Mouse (Mus musculus): ENCODE measurements around the gene Fcrl5. TPM values are rescaled to one million over a fixed set of nuclear protein-coding genes. Genes with fewer than 3 reads are reported as not detected.
A peak's percentile ranks its signal among the peaks of the same experiment; 100 is the strongest.

Gene Fcrl5
- total RNA-seq (2014; fragmentation: Nextera tagmentation) (not detected in 2 replicates), total RNA-seq (2017) (0.11 TPM in 1 of 2 replicates, not detected in the other), polyA plus RNA-seq (2012) (not detected in 2 replicates)

GRCm38 (mm10) chr3:87435479-87435878, at the start of gene Fcrl5:
Fcrl5 (plus strand) TSS chr3:87435773.
- Histone ChIP-seq H3K4me3 (ENCODE audit: low read depth, low read length) (no peak within 1 kb of the TSS), H3K36me3 (replicated peaks) (no peaks in the 10 kb centered on the region), H3K9me3 (replicated peaks) (no peaks in the 10 kb centered on the region), H3K4me1 (ENCODE audit: insufficient read depth, low read depth, low read length) (no peaks in the 10 kb centered on the region), H3K27me3 (ENCODE audit: insufficient read depth, low read length) (0 out of 2 replicates have a peak, but pooled peaks cover 3% of the 10 kb centered on the region)
- no peak for TF ChIP-seq GATA2 (IDR thresholded peaks at IDR 0.05; ENCODE audit: borderline replicate concordance, low read depth, low read length)
- no peak for TF ChIP-seq CTCF (IDR thresholded peaks at IDR 0.05; ENCODE audit: low read depth, low read length)
- TF ChIP-seq POLR2AphosphoS5 (IDR thresholded peaks at IDR 0.05; ENCODE audit: insufficient replicate concordance, low read depth, low read length) = no peak
- ATAC-seq (ENCODE audit: extremely low read depth, insufficient number of reproducible peaks, low FRiP score, poor library complexity, severe bottlenecking) = no peak
- no peak for DNase-seq (ENCODE audit: low spot score)

GRCm38 (mm10) chr3:87390935-87391334, 44.6 kb upstream of the Fcrl5 start:
- ATAC-seq (ENCODE audit: extremely low read depth, insufficient number of reproducible peaks, low FRiP score, poor library complexity, severe bottlenecking) (no peak), DNase-seq (ENCODE audit: low spot score) (no peak)
- Histone ChIP-seq H3K36me3 (replicated peaks) (no peaks in the 10 kb centered on the region), H3K27me3 (ENCODE audit: insufficient read depth, low read length) (peaks cover 5% of the 10 kb centered on the region; the same call in 1 of the 2 replicates), H3K4me1 (ENCODE audit: insufficient read depth, low read depth, low read length) (no peaks in the 10 kb centered on the region), H3K9me3 (replicated peaks) (no peaks in the 10 kb centered on the region), H3K4me3 (ENCODE audit: low read depth, low read length) (no peak overlapping the region)
- TF ChIP-seq POLR2AphosphoS5 (IDR thresholded peaks at IDR 0.05; ENCODE audit: insufficient replicate concordance, low read depth, low read length) (no peak), TAL1 (conservative IDR thresholded peaks at IDR 0.05; ENCODE audit: low read depth, low read length) (no peak), GATA2 (IDR thresholded peaks at IDR 0.05; ENCODE audit: borderline replicate concordance, low read depth, low read length) (no peak), CTCF (IDR thresholded peaks at IDR 0.05; ENCODE audit: low read depth, low read length) (no peak), GATA1 (IDR thresholded peaks at IDR 0.05; ENCODE audit: borderline replicate concordance, low read length) (no peak)

- Histone ChIP-seq H3K4me3 (ENCODE audit: low read depth, low read length) (no peak overlapping the region), H3K36me3 (replicated peaks) (no peaks in the 10 kb centered on the region), H3K27me3 (ENCODE audit: insufficient read depth, low read length) (peaks cover 3% of the 10 kb centered on the region; the same call in 1 of the 2 replicates), H3K4me1 (ENCODE audit: insufficient read depth, low read depth, low read length) (no peaks in the 10 kb centered on the region), H3K9me3 (replicated peaks) (no peaks in the 10 kb centered on the region)
- no peak for TF ChIP-seq POLR2AphosphoS5 (IDR thresholded peaks at IDR 0.05; ENCODE audit: insufficient replicate concordance, low read depth, low read length)
- no peak for TF ChIP-seq CTCF (IDR thresholded peaks at IDR 0.05; ENCODE audit: low read depth, low read length)
- TF ChIP-seq TAL1 (conservative IDR thresholded peaks at IDR 0.05; ENCODE audit: low read depth, low read length) = no peak
- TF ChIP-seq GATA1 (IDR thresholded peaks at IDR 0.05; ENCODE audit: borderline replicate concordance, low read length) = no peak
- no peak for TF ChIP-seq GATA2 (IDR thresholded peaks at IDR 0.05; ENCODE audit: borderline replicate concordance, low read depth, low read length)
- DNase-seq (ENCODE audit: low spot score) = no peak
- no peak for ATAC-seq (ENCODE audit: extremely low read depth, insufficient number of reproducible peaks, low FRiP score, poor library complexity, severe bottlenecking)
Observed at GRCm38 (mm10) chr3:87398809-87399208, 36.8 kb upstream of the Fcrl5 start.

- DNase-seq (ENCODE audit: low spot score) (no peak), ATAC-seq (ENCODE audit: extremely low read depth, insufficient number of reproducible peaks, low FRiP score, poor library complexity, severe bottlenecking) (no peak)
Observed at GRCm38 (mm10) chr3:87399906-87400305, 35.7 kb upstream of the Fcrl5 start.

GRCm38 (mm10) chr3:87401321-87401720, 34.3 kb upstream of the Fcrl5 start:
- no peak for DNase-seq (ENCODE audit: low spot score)
- Histone ChIP-seq H3K9me3 (replicated peaks) (no peaks in the 10 kb centered on the region), H3K36me3 (replicated peaks) (no peaks in the 10 kb centered on the region), H3K4me1 (ENCODE audit: insufficient read depth, low read depth, low read length) (no peaks in the 10 kb centered on the region), H3K27me3 (ENCODE audit: insufficient read depth, low read length) (peaks cover 3% of the 10 kb centered on the region; the same call in 1 of the 2 replicates), H3K4me3 (ENCODE audit: low read depth, low read length) (no peak overlapping the region)
- TF ChIP-seq TAL1 (conservative IDR thresholded peaks at IDR 0.05; ENCODE audit: low read depth, low read length) (no peak), GATA2 (IDR thresholded peaks at IDR 0.05; ENCODE audit: borderline replicate concordance, low read depth, low read length) (no peak), CTCF (IDR thresholded peaks at IDR 0.05; ENCODE audit: low read depth, low read length) (no peak), GATA1 (IDR thresholded peaks at IDR 0.05; ENCODE audit: borderline replicate concordance, low read length) (no peak), POLR2AphosphoS5 (IDR thresholded peaks at IDR 0.05; ENCODE audit: insufficient replicate concordance, low read depth, low read length) (no peak)
- ATAC-seq (ENCODE audit: extremely low read depth, insufficient number of reproducible peaks, low FRiP score, poor library complexity, severe bottlenecking) = no peak

More at GRCm38 (mm10) chr3:87399906-87400305, 35.7 kb upstream of the Fcrl5 start:
- no peak overlapping the region for H3K4me3 ChIP-seq (ENCODE audit: low read depth, low read length)
- no peaks in the 10 kb centered on the region for H3K36me3 ChIP-seq (replicated peaks)
- TF ChIP-seq GATA2 (IDR thresholded peaks at IDR 0.05; ENCODE audit: borderline replicate concordance, low read depth, low read length) (no peak), GATA1 (IDR thresholded peaks at IDR 0.05; ENCODE audit: borderline replicate concordance, low read length) (no peak), TAL1 (conservative IDR thresholded peaks at IDR 0.05; ENCODE audit: low read depth, low read length) (no peak), POLR2AphosphoS5 (IDR thresholded peaks at IDR 0.05; ENCODE audit: insufficient replicate concordance, low read depth, low read length) (no peak), CTCF (IDR thresholded peaks at IDR 0.05; ENCODE audit: low read depth, low read length) (no peak)
- H3K4me1 ChIP-seq (ENCODE audit: insufficient read depth, low read depth, low read length) = no peaks in the 10 kb centered on the region
- peaks cover 3% of the 10 kb centered on the region; the same call in 1 of the 2 replicates for H3K27me3 ChIP-seq (ENCODE audit: insufficient read depth, low read length)
- no peaks in the 10 kb centered on the region for H3K9me3 ChIP-seq (replicated peaks)

GRCm38 (mm10) chr3:87408171-87408570, 27.4 kb upstream of the Fcrl5 start:
- DNase-seq (ENCODE audit: low spot score) = no peak
- ATAC-seq (ENCODE audit: extremely low read depth, insufficient number of reproducible peaks, low FRiP score, poor library complexity, severe bottlenecking) = no peak
- H3K4me3 ChIP-seq (ENCODE audit: low read depth, low read length) = no peak overlapping the region
- peaks cover 3% of the 10 kb centered on the region for H3K9me3 ChIP-seq (replicated peaks)
- no peaks in the 10 kb centered on the region for H3K36me3 ChIP-seq (replicated peaks)
- peaks cover 10% of the 10 kb centered on the region for H3K4me1 ChIP-seq (ENCODE audit: insufficient read depth, low read depth, low read length)
- TF ChIP-seq TAL1 (conservative IDR thresholded peaks at IDR 0.05; ENCODE audit: low read depth, low read length) (no peak), GATA2 (IDR thresholded peaks at IDR 0.05; ENCODE audit: borderline replicate concordance, low read depth, low read length) (no peak), GATA1 (IDR thresholded peaks at IDR 0.05; ENCODE audit: borderline replicate concordance, low read length) (no peak), CTCF (IDR thresholded peaks at IDR 0.05; ENCODE audit: low read depth, low read length) (0 out of 2 replicates have a peak, but pooled peaks have one; percentile 18), POLR2AphosphoS5 (IDR thresholded peaks at IDR 0.05; ENCODE audit: insufficient replicate concordance, low read depth, low read length) (no peak)
- H3K27me3 ChIP-seq (ENCODE audit: insufficient read depth, low read length) = no peaks in the 10 kb centered on the region; the same call in 1 of the 2 replicates
